In the genomic region with DNA sequence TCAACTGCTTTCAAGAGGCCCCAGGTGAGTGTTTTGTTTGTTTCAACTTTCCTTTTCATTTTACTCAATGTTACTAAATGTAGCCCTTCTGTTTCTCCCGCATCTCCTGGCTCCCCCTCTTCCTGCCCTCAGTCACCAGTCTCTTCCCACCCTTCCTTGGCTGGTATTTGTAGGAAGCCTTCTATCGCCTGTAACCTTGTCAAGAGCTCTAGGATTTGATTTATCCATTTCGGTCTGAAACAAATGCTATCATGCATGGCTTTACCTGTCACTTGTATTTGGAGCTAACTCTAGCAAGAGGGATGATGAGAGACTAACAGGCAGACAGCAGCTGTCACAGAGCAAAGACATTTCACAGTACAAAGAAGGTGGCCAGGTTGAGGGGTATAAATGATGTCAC, we compare ENCODE assay signal across 21 mouse cellular contexts. TPM values are rescaled to one million over a fixed set of nuclear protein-coding genes. Genes with fewer than 3 reads are reported as not detected.
"Had no signal": no experiment of that assay in that cellular context is flagged by ENCODE, and none has a peak within 500 bp of the region (broad histone marks: within the 10 kb centered on the region; RNA-seq: fewer than 3 reads in every experiment).

No protein-coding gene starts in this region.

- H3K36me3 ChIP-seq: heart, embryonic 10.5 days; heart, embryonic 12.5 days; hindbrain, embryonic 15.5 days; intestine, embryonic 15.5 days; limb, embryonic 10.5 days; limb, embryonic 12.5 days had no signal

- H3K4me2 ChIP-seq: heart, embryonic 12.5 days; hindbrain, embryonic 15.5 days; intestine, embryonic 15.5 days; limb, embryonic 12.5 days had no signal

- H3K27ac ChIP-seq: heart, embryonic 10.5 days; hindbrain, embryonic 15.5 days; intestine, embryonic 15.5 days; layer of hippocampus, adult 2 months; left cerebral cortex, adult 2 months; limb, embryonic 10.5 days; limb, embryonic 12.5 days had no signal

- ATAC-seq: forebrain, postnatal 0 days; inflammation-experienced regulatory T-cells, adult 6 months; intestine, embryonic 15.5 days; intestine, postnatal 0 days had no signal

- DNase-seq: forebrain, postnatal 0 days; gastrocnemius, postnatal 25 days; heart, adult 18-20 months; heart, postnatal 10 days; heart, postnatal 4 days; kidney, adult 18-20 months; kidney, adult 8-10 months; kidney, postnatal 10 days; kidney, postnatal 25 days; kidney, postnatal 4 days; liver had no signal

- H3K9me3 ChIP-seq: heart, embryonic 10.5 days; heart, embryonic 12.5 days; hindbrain, embryonic 15.5 days; intestine, embryonic 15.5 days; limb, embryonic 10.5 days; limb, embryonic 12.5 days had no signal

- H3K9ac ChIP-seq: forebrain, postnatal 0 days; hindbrain, embryonic 15.5 days; intestine, embryonic 15.5 days; limb, embryonic 12.5 days had no signal

- H3K27me3 ChIP-seq: heart, embryonic 12.5 days; hindbrain, embryonic 15.5 days; intestine, embryonic 15.5 days; limb, embryonic 12.5 days had no signal

- H3K4me3 ChIP-seq: heart, embryonic 10.5 days; heart, embryonic 12.5 days; hindbrain, embryonic 15.5 days; intestine, embryonic 15.5 days; layer of hippocampus, adult 2 months; left cerebral cortex, adult 2 months; limb, embryonic 10.5 days; limb, embryonic 12.5 days had no signal

RNA-seq across cellular contexts. Expression of gene Brd3os, which starts 33.9 kb away (rescaled TPM):
- polyA plus RNA-seq: inflammation-experienced regulatory T-cells, adult 6 months had no signal
